Mouse (Mus musculus) heart, adult 11 months (tissue): ENCODE measurements at regions not wholly inside any gene's neighbourhood (a gene's known extent, or its start where the extent isn't known, plus 50 kb on each side); places are given as distances from the start of the nearest gene placed in this dataset.

Experiments
- DNase-seq: peaks from one replicate; pipeline ENCODE4 v3.0.0; 2022

- no peak for DNase-seq
Measured at GRCm38 (mm10) chr8:92427801-92428200, 70.4 kb downstream of the Irx5 start.

- no peak for DNase-seq
Measured at GRCm38 (mm10) chr8:92437075-92437663, 79.7 kb downstream of the Irx5 start.

- no peak for DNase-seq
Measured at GRCm38 (mm10) chr8:92438294-92438693, 80.9 kb downstream of the Irx5 start.

GRCm38 (mm10) chr8:92439713-92440436 is 82.5 kb downstream of the Irx5 start:
- DNase-seq, result no peak

- DNase-seq, result no peak
Measured at GRCm38 (mm10) chr8:92442086-92442485, 84.7 kb downstream of the Irx5 start.

GRCm38 (mm10) chr8:92459291-92459690 is 101.9 kb downstream of the Irx5 start:
- DNase-seq, result no peak

GRCm38 (mm10) chr8:92460129-92460953 is 102.9 kb downstream of the Irx5 start:
- DNase-seq, result no peak

GRCm38 (mm10) chr8:92469141-92470000 is 111.9 kb downstream of the Irx5 start:
- DNase-seq, result no peak

GRCm38 (mm10) chr8:92472257-92472656 is 114.8 kb downstream of the Irx5 start:
- no peak for DNase-seq

GRCm38 (mm10) chr8:92472817-92473216 is 115.4 kb downstream of the Irx5 start:
- no peak for DNase-seq

GRCm38 (mm10) chr8:92482393-92482792 is 125.0 kb downstream of the Irx5 start:
- DNase-seq, result no peak

- no peak for DNase-seq
Measured at GRCm38 (mm10) chr8:92483055-92483765, 125.8 kb downstream of the Irx5 start.

- DNase-seq, result no peak
Measured at GRCm38 (mm10) chr8:92488526-92489159, 131.2 kb downstream of the Irx5 start.

GRCm38 (mm10) chr8:92491533-92491932 is 134.1 kb downstream of the Irx5 start:
- DNase-seq, result no peak

GRCm38 (mm10) chr8:92493403-92493802 is 136.0 kb downstream of the Irx5 start:
- DNase-seq, result peak; percentile 96

- no peak for DNase-seq
Measured at GRCm38 (mm10) chr8:92505552-92506281, 148.3 kb downstream of the Irx5 start.

- no peak for DNase-seq
Measured at GRCm38 (mm10) chr8:92506436-92506835, 149.0 kb downstream of the Irx5 start.

- no peak for DNase-seq
Measured at GRCm38 (mm10) chr8:92506906-92507305, 149.5 kb downstream of the Irx5 start.

GRCm38 (mm10) chr8:92515385-92515784 is 158.0 kb downstream of the Irx5 start:
- DNase-seq, result peak; percentile 83

GRCm38 (mm10) chr8:92518031-92518430 is 156.1 kb upstream of the Irx6 start:
- peak; percentile 93 for DNase-seq

- no peak for DNase-seq
Measured at GRCm38 (mm10) chr8:92518486-92518885, 155.6 kb upstream of the Irx6 start.
